Mouse (Mus musculus) lung, adult 2 months (tissue): ENCODE measurements around the gene Lcor.

Experiments
- CTCF ChIP-seq: fragments of 200-500 bp; IDR thresholded peaks from 2 replicates; pipeline ENCODE4 v1.5.1; 2011; ENCODE audit warnings: mild to moderate bottlenecking, low read length, control low read depth; ENCODE audit not compliant: insufficient read depth
- POLR2A ChIP-seq: fragments of 200-500 bp; IDR thresholded peaks from 2 replicates; pipeline ENCODE4 v1.6.1; 2011; ENCODE audit warnings: low read depth, mild to moderate bottlenecking, control low read depth, low read length, borderline replicate concordance; ENCODE audit errors: extremely low read depth

GRCm38 (mm10) chr19:41474943-41475342 lies 7.5 kb upstream of the Lcor start:
- TF ChIP-seq CTCF: no peak
- TF ChIP-seq POLR2A: no peak
